Mouse (Mus musculus) myocyte (in vitro differentiated cells): Measurements from ENCODE around the gene Lrp5.

ENCODE experiments used
- E2F4 ChIP-seq: IDR thresholded peaks from one replicate; pipeline ENCODE4 v1.6.1; 2011; ENCODE audit warnings: mild to moderate bottlenecking, control low read depth, moderate library complexity; ENCODE audit not compliant: insufficient read depth
- MAX ChIP-seq: IDR thresholded peaks from one replicate; pipeline ENCODE4 v1.6.1; 2011; ENCODE audit warnings: low read depth, mild to moderate bottlenecking, control low read depth
- POLR2A ChIP-seq: IDR thresholded peaks from one replicate; pipeline ENCODE4 v1.6.1; 2011; ENCODE audit warnings: low read depth, mild to moderate bottlenecking, control low read depth, moderate library complexity; ENCODE audit not compliant: insufficient read length
- TCF3 ChIP-seq: IDR thresholded peaks from one replicate; pipeline ENCODE4 v1.6.1; 2011; ENCODE audit warnings: low read depth, control low read depth; ENCODE audit not compliant: insufficient read length
- USF1 ChIP-seq: IDR thresholded peaks from one replicate; pipeline ENCODE4 v1.6.1; 2011; ENCODE audit warnings: low read depth, mild to moderate bottlenecking, control low read depth, moderate library complexity

GRCm38 (mm10) chr19:3667979-3668378, 18.4 kb downstream of the Lrp5 start:
- TF ChIP-seq TCF3 (no peak), POLR2A (no peak), USF1 (no peak), E2F4 (no peak), MAX (no peak)
